Mouse (Mus musculus) heart, embryonic 11.5 days (tissue): ENCODE measurements around the gene Ninl. TPM values are rescaled to one million over a fixed set of nuclear protein-coding genes. Genes with fewer than 3 reads are reported as not detected.

Source experiments
- ATAC-seq: fragments of 200-750 bp; cut with Nextera tagmentation; replicated peaks from 2 replicates; pipeline ENCODE4 v1.8.0; 2017; ENCODE audit warnings: moderate library complexity; ENCODE audit not compliant: insufficient number of reproducible peaks, low FRiP score, low TSS enrichment
- H3K27ac ChIP-seq: fragments of 300-500 bp; sonication (generic); 2 replicates; pipeline ENCODE4 v1.5.1; 2014; ENCODE audit warnings: mild to moderate bottlenecking, low read depth, low read length
- H3K27me3 ChIP-seq: fragments of 300-500 bp; sonication (generic); 2 replicates; pipeline ENCODE4 v1.6.1; 2014; ENCODE audit warnings: mild to moderate bottlenecking, low read length, mixed read lengths; ENCODE audit not compliant: control insufficient read depth, insufficient read depth
- H3K36me3 ChIP-seq: fragments of 300-500 bp; sonication (generic); 2 replicates; pipeline ENCODE4 v1.6.1; 2014; ENCODE audit warnings: mild to moderate bottlenecking, low read length, moderate library complexity, mixed read lengths; ENCODE audit not compliant: control insufficient read depth, insufficient read depth
- H3K4me1 ChIP-seq: fragments of 300-500 bp; sonication (generic); 2 replicates; pipeline ENCODE4 v1.6.1; 2014; ENCODE audit warnings: low read length; ENCODE audit not compliant: control insufficient read depth, insufficient read depth
- H3K4me2 ChIP-seq: fragments of 300-500 bp; sonication (generic); 2 replicates; pipeline ENCODE4 v1.6.1; 2014; ENCODE audit warnings: mild to moderate bottlenecking, moderate library complexity
- H3K4me3 ChIP-seq: fragments of 300-500 bp; sonication (generic); 2 replicates; pipeline ENCODE4 v1.5.1; 2014; ENCODE audit warnings: low read depth, low read length
- H3K9ac ChIP-seq: fragments of 300-500 bp; sonication (generic); 2 replicates; pipeline ENCODE4 v1.6.1; 2014; ENCODE audit warnings: mild to moderate bottlenecking, low read depth, low read length, moderate library complexity
- H3K9me3 ChIP-seq: fragments of 300-500 bp; sonication (generic); replicated peaks from 2 replicates; pipeline ENCODE4 v1.6.1; 2016; ENCODE audit warnings: low read length; ENCODE audit not compliant: control insufficient read depth
- WGBS: fragments of 180-500 bp; shearing (Covaris S2); extraction: QIAGEN DNeasy Blood & Tissue Kit; methylation state at CpG from one replicate; pipeline ENCODE4 v1.1.7; 2014; ENCODE audit not compliant: insufficient replicate concordance; 5-methylcytosine and 5-hydroxymethylcytosine counted together
- polyA plus RNA-seq: library from polyadenylated mRNA; unstranded; fragments of >200 nt; fragmentation: Nextera tagmentation; extraction: Ambion mirVana; gene quantifications from 2 replicates; pipeline ENCODE4 v1.2.1, GENCODE M21; 2014

The Ninl gene
- polyA plus RNA-seq, 1 experiment from 2014 or later = 8.0 TPM

- Histone ChIP-seq H3K27ac (no peak overlapping the region), H3K36me3 (no peaks in the 10 kb centered on the region), H3K4me2 (no peak overlapping the region), H3K4me3 (no peak overlapping the region), H3K27me3 (no peaks in the 10 kb centered on the region), H3K9me3 (no peaks in the 10 kb centered on the region), H3K9ac (no peak overlapping the region), H3K4me1 (no peaks in the 10 kb centered on the region)
- no peak for ATAC-seq
- 85% methylated on average over 4 of the region's 4 CpGs for WGBS
Measured at GRCm38 (mm10) chr2:150991050-150991449, 48.1 kb downstream of the Ninl start.

- no peaks in the 10 kb centered on the region for H3K27me3 ChIP-seq
- no peaks in the 10 kb centered on the region for H3K9me3 ChIP-seq
- no peak overlapping the region for H3K9ac ChIP-seq
- no peak overlapping the region for H3K4me2 ChIP-seq
- no peak overlapping the region for H3K4me3 ChIP-seq
- H3K27ac ChIP-seq = no peak overlapping the region
- H3K4me1 ChIP-seq = no peaks in the 10 kb centered on the region
- 80% methylated on average over 2 of the region's 2 CpGs for WGBS
- no peak for ATAC-seq
- H3K36me3 ChIP-seq = no peaks in the 10 kb centered on the region
Measured at GRCm38 (mm10) chr2:150990506-150990905, 48.7 kb downstream of the Ninl start.

GRCm38 (mm10) chr2:150985359-150985758 is 53.8 kb downstream of the Ninl start:
- Histone ChIP-seq H3K36me3 (no peaks in the 10 kb centered on the region), H3K9ac (no peak overlapping the region), H3K27me3 (no peaks in the 10 kb centered on the region), H3K4me2 (no peak overlapping the region), H3K4me1 (peaks cover 4% of the 10 kb centered on the region; the same call in 1 of the 2 replicates), H3K27ac (no peak overlapping the region), H3K9me3 (no peaks in the 10 kb centered on the region), H3K4me3 (no peak overlapping the region)
- WGBS = 93% methylated on average over 2 of the region's 2 CpGs
- no peak for ATAC-seq

- no peak for ATAC-seq
- Histone ChIP-seq H3K36me3 (no peaks in the 10 kb centered on the region), H3K27ac (no peak overlapping the region), H3K4me1 (peaks cover 4% of the 10 kb centered on the region; the same call in 1 of the 2 replicates), H3K9ac (no peak overlapping the region), H3K27me3 (no peaks in the 10 kb centered on the region), H3K4me2 (no peak overlapping the region), H3K9me3 (no peaks in the 10 kb centered on the region), H3K4me3 (no peak overlapping the region)
Measured at GRCm38 (mm10) chr2:150982051-150982450, 57.1 kb downstream of the Ninl start.

- peaks cover 4% of the 10 kb centered on the region; the same call in 1 of the 2 replicates for H3K4me1 ChIP-seq
- H3K4me3 ChIP-seq = no peak overlapping the region
- WGBS = 35% methylated on average over 7 of the region's 7 CpGs
- no peaks in the 10 kb centered on the region for H3K9me3 ChIP-seq
- no peaks in the 10 kb centered on the region for H3K27me3 ChIP-seq
- H3K9ac ChIP-seq = no peak overlapping the region
- H3K4me2 ChIP-seq = no peak overlapping the region
- H3K36me3 ChIP-seq = no peaks in the 10 kb centered on the region
- H3K27ac ChIP-seq = no peak overlapping the region
- no peak for ATAC-seq
Measured at GRCm38 (mm10) chr2:150981524-150981923, 57.7 kb downstream of the Ninl start.

DNA sequence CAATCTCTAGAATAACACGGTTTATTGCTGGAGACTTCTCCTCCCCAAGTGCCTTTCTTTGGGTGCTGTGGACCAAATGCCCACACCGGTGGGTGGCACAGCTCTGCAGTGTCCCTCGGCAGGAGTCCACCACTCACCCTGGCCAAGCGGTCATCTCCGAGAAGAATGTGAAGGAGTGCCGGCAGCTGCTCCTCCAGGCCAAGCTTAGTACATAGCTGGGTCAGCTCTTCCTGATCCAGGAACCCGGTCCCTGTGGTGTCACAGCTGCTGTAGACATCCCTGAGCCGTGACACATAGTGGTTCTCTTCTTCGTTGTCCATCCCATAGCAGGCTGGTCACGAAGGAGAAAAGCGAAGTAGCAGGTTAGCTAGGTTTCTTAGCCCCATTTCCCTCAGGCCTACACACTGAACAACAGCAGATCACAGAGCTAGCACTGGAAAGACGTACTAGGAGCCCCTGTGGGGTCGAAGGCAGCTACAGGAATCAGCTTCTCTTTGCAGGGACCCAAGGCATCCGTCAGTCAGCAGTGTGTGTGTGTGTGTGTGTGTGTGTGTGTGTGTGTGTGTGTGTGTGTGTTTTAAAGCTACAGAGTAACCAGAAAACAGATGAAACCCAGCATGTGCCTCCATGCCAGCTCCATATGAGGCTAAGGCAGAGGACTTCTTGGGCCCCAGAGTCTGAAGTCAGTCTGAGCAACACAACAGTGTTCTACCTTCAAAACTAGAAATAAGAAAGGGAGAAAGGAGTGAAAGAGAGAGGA is 59.1 kb downstream of the Ninl start:
- H3K9ac ChIP-seq = no peak overlapping the region
- 83% methylated on average over 14 of the region's 14 CpGs for WGBS
- H3K27me3 ChIP-seq = no peaks in the 10 kb centered on the region
- H3K4me3 ChIP-seq = no peak overlapping the region
- H3K9me3 ChIP-seq = no peaks in the 10 kb centered on the region
- H3K4me2 ChIP-seq = no peak overlapping the region
- no peaks in the 10 kb centered on the region for H3K36me3 ChIP-seq
- H3K27ac ChIP-seq = no peak overlapping the region
- ATAC-seq = no peak
- peaks cover 4% of the 10 kb centered on the region; the same call in 1 of the 2 replicates for H3K4me1 ChIP-seq

GRCm38 (mm10) chr2:150978791-150979190 is 60.4 kb downstream of the Ninl start:
- H3K4me3 ChIP-seq = no peak overlapping the region
- no peaks in the 10 kb centered on the region for H3K27me3 ChIP-seq
- no peak overlapping the region for H3K4me2 ChIP-seq
- ATAC-seq = no peak
- H3K36me3 ChIP-seq = no peaks in the 10 kb centered on the region
- peaks cover 4% of the 10 kb centered on the region; the same call in 1 of the 2 replicates for H3K4me1 ChIP-seq
- H3K9ac ChIP-seq = no peak overlapping the region
- H3K27ac ChIP-seq = no peak overlapping the region
- no peaks in the 10 kb centered on the region for H3K9me3 ChIP-seq
- 67% methylated on average over 3 of the region's 3 CpGs for WGBS

GRCm38 (mm10) chr2:150977676-150978075 is 61.5 kb downstream of the Ninl start:
- Histone ChIP-seq H3K4me2 (no peak overlapping the region), H3K4me3 (no peak overlapping the region), H3K36me3 (peaks cover 5% of the 10 kb centered on the region; the same call in 1 of the 2 replicates), H3K27me3 (no peaks in the 10 kb centered on the region), H3K4me1 (peaks cover 4% of the 10 kb centered on the region; the same call in 1 of the 2 replicates), H3K9ac (no peak overlapping the region), H3K27ac (peak overlapping the region; percentile 79), H3K9me3 (no peaks in the 10 kb centered on the region)
- 85% methylated on average over 6 of the region's 6 CpGs for WGBS
- no peak for ATAC-seq

GRCm38 (mm10) chr2:150976871-150977270 is 62.3 kb downstream of the Ninl start:
- peak overlapping the region; percentile 2; the same call in 1 of the 2 replicates for H3K4me2 ChIP-seq
- no peak overlapping the region for H3K9ac ChIP-seq
- ATAC-seq = peak; percentile 86
- H3K27ac ChIP-seq = peak overlapping the region; percentile 79
- H3K36me3 ChIP-seq = peaks cover 5% of the 10 kb centered on the region; the same call in 1 of the 2 replicates
- H3K4me1 ChIP-seq = peaks cover 4% of the 10 kb centered on the region; the same call in 1 of the 2 replicates
- no peaks in the 10 kb centered on the region for H3K9me3 ChIP-seq
- WGBS = 66% methylated on average over 5 of the region's 5 CpGs
- H3K27me3 ChIP-seq = no peaks in the 10 kb centered on the region
- H3K4me3 ChIP-seq = no peak overlapping the region
